Mouse (Mus musculus) cortical plate, adult 2 months (tissue): ENCODE measurements around the gene Plekha6.

Experiments
- CTCF ChIP-seq: fragments of 200-500 bp; IDR thresholded peaks from 2 replicates; pipeline ENCODE4 v1.5.1; 2011; ENCODE audit warnings: mild to moderate bottlenecking, control low read depth, low read length; ENCODE audit not compliant: insufficient read depth; ENCODE audit errors: extremely low read depth
- POLR2A ChIP-seq: fragments of 200-500 bp; IDR thresholded peaks from 2 replicates; pipeline ENCODE4 v1.6.1; 2011; ENCODE audit warnings: mild to moderate bottlenecking, low read length, control low read depth; ENCODE audit not compliant: insufficient read depth; ENCODE audit errors: extremely low read depth

- TF ChIP-seq CTCF (no peak), POLR2A (no peak)
Observed at GRCm38 (mm10) chr1:133212273-133212672, 48.3 kb downstream of the Plekha6 start.
